Comparison of ENCODE assay signal across 8 mouse cellular contexts in genomic region chr7:81343831-81344230, GRCm38 (mm10). TPM values are rescaled to one million over a fixed set of nuclear protein-coding genes. Genes with fewer than 3 reads are reported as not detected.
A peak's percentile ranks its signal among the peaks of the same experiment; 100 is the strongest.
DNase-seq lines count a peak whose midpoint lies in the region; ATAC-seq lines count a peak whose summit lies in the region.

No protein-coding gene starts in this region.

- 17% methylated on average over 10 of the region's 10 CpGs for WGBS in hindbrain, embryonic 15.5 days
- WGBS in midbrain, embryonic 16.5 days, result 16% methylated on average over 10 of the region's 10 CpGs

- H3K27ac ChIP-seq in brown adipose tissue, adult 24 weeks (replicated peaks; ENCODE audit: low read depth, low read length), result no peak overlapping the region; the same call in 1 of the 2 replicates
- no peak overlapping the region for H3K27ac ChIP-seq in hindbrain, embryonic 15.5 days (replicated peaks)
- no peak overlapping the region for H3K27ac ChIP-seq in midbrain, embryonic 16.5 days (ENCODE audit: low read length)

- H3K4me2 ChIP-seq in hindbrain, embryonic 15.5 days, result peak overlapping the region; percentile 62
- peak overlapping the region; percentile 92 for H3K4me2 ChIP-seq in midbrain, embryonic 16.5 days (ENCODE audit: low read length)

- no peaks in the 10 kb centered on the region for H3K27me3 ChIP-seq in hindbrain, embryonic 15.5 days
- no peaks in the 10 kb centered on the region for H3K27me3 ChIP-seq in midbrain, embryonic 16.5 days (ENCODE audit: control insufficient read depth, insufficient read depth, low read depth, low read length)

- peak overlapping the region; percentile 96 for H3K4me3 ChIP-seq in brown adipose tissue, adult 24 weeks (ENCODE audit: insufficient read depth, low read depth, low read length)
- H3K4me3 ChIP-seq in hindbrain, embryonic 15.5 days, result peak overlapping the region; percentile 94
- peak overlapping the region; percentile 79 for H3K4me3 ChIP-seq in midbrain, embryonic 16.5 days (ENCODE audit: low read depth, low read length)

- H3K9me3 ChIP-seq in hindbrain, embryonic 15.5 days, result no peaks in the 10 kb centered on the region
- H3K9me3 ChIP-seq in midbrain, embryonic 16.5 days (replicated peaks; ENCODE audit: control insufficient read depth, low read length, poor library complexity, severe bottlenecking), result no peaks in the 10 kb centered on the region

- H3K9ac ChIP-seq in hindbrain, embryonic 15.5 days, result peak overlapping the region; percentile 96
- peak overlapping the region; percentile 89 for H3K9ac ChIP-seq in midbrain, embryonic 16.5 days (ENCODE audit: low read depth, low read length)

- H3K4me1 ChIP-seq in brown adipose tissue, adult 24 weeks (ENCODE audit: control insufficient read depth, insufficient read depth, insufficient read length, low read length), result peaks cover 7% of the 10 kb centered on the region
- peaks cover 30% of the 10 kb centered on the region for H3K4me1 ChIP-seq in hindbrain, embryonic 15.5 days (replicated peaks)
- peaks cover 25% of the 10 kb centered on the region for H3K4me1 ChIP-seq in midbrain, embryonic 16.5 days (ENCODE audit: control insufficient read depth, insufficient read depth, low read length)

- peaks cover 29% of the 10 kb centered on the region for H3K36me3 ChIP-seq in hindbrain, embryonic 15.5 days
- peaks cover 6% of the 10 kb centered on the region for H3K36me3 ChIP-seq in midbrain, embryonic 16.5 days (ENCODE audit: control insufficient read depth, insufficient read depth, low read length)

- no peak for ATAC-seq in hindbrain, embryonic 15.5 days (ENCODE audit: low FRiP score, low read depth)
- no peak for ATAC-seq in midbrain, embryonic 16.5 days
- ATAC-seq in monocyte, adult 5-6 weeks (replicated peaks; ENCODE audit: insufficient number of reproducible peaks, low FRiP score, low TSS enrichment, poor library complexity, severe bottlenecking), result no peak

- DNase-seq in layer of hippocampus, postnatal 14 days (ENCODE audit: low spot score in 2 of 2), result peak; percentile 35 to 57
- no peak for DNase-seq in layer of hippocampus, adult 9-11 months
- DNase-seq in frontal cortex, postnatal 25 days (ENCODE audit: low spot score in 2 of 2), result no peak
- DNase-seq in B cell, adult 2 months, result no peak

RNA-seq across cellular contexts. Expression of gene Rps17, which starts 1.2 kb away (rescaled TPM):
- total RNA-seq in layer of hippocampus, postnatal 14 days (2021), result 100 to 1,000 TPM; 554 to 595 TPM
- polyA plus RNA-seq in brown adipose tissue, adult 24 weeks (2012; ENCODE audit: insufficient read depth, insufficient read length, missing spikeins), result 1,265 and 1,513 TPM in 2 replicates
- 710 and 778 TPM in 2 replicates for polyA plus RNA-seq in hindbrain, embryonic 15.5 days (2015; fragmentation: Nextera tagmentation; extraction: Ambion mirVana)
- polyA plus RNA-seq in midbrain, embryonic 16.5 days (2015; fragmentation: Nextera tagmentation; extraction: Ambion mirVana), result 594 and 636 TPM in 2 replicates
- 1,304 to 1,545 TPM (median 1,450 TPM) in 3 replicates for total RNA-seq in monocyte, adult 5-6 weeks (2017)

Comparison
In these comparisons a context has a peak if more than half of its experiments do, and no peak if none do; other contexts are left out.
1. DNase-seq: peak in layer of hippocampus, postnatal 14 days (2 of 2); none in layer of hippocampus, adult 9-11 months (single experiment), frontal cortex, postnatal 25 days (0 of 2) and B cell, adult 2 months (0 of 2).
2. Peak in every context shown above with its lines, with median percentiles within 50 percentile points of each other: H3K4me3 ChIP-seq.